Mouse (Mus musculus): ENCODE results near the gene Pdlim5. TPM values are rescaled to one million over a fixed set of nuclear protein-coding genes. Genes with fewer than 3 reads are reported as not detected.

Pdlim5 gene
- polyA plus RNA-seq, 1 experiment, result 19.9 TPM

GRCm38 (mm10) chr3:142346261-142346660 is 49.2 kb downstream of the Pdlim5 start:
- no peak overlapping the region for H3K4me3 ChIP-seq (ENCODE audit: insufficient read depth, low read length)
- no peak for TF ChIP-seq POLR2A (IDR thresholded peaks at IDR 0.05; ENCODE audit: extremely low read depth, insufficient read depth, low read length)
- no peak for TF ChIP-seq CTCF (IDR thresholded peaks at IDR 0.05; ENCODE audit: extremely low read depth, insufficient read depth, low read length)
- H3K4me1 ChIP-seq (ENCODE audit: control insufficient read depth, insufficient read depth, low read length), result no peaks in the 10 kb centered on the region
- no peak overlapping the region for H3K27ac ChIP-seq (ENCODE audit: insufficient read depth, low read length)

GRCm38 (mm10) chr3:142345235-142346125 is 50.0 kb downstream of the Pdlim5 start:
- TF ChIP-seq POLR2A (IDR thresholded peaks at IDR 0.05; ENCODE audit: extremely low read depth, insufficient read depth, low read length) (no peak), CTCF (IDR thresholded peaks at IDR 0.05; ENCODE audit: extremely low read depth, insufficient read depth, low read length) (no peak)
- no peak overlapping the region for H3K27ac ChIP-seq (ENCODE audit: insufficient read depth, low read length)
- no peak overlapping the region for H3K4me3 ChIP-seq (ENCODE audit: insufficient read depth, low read length)
- H3K4me1 ChIP-seq (ENCODE audit: control insufficient read depth, insufficient read depth, low read length), result no peaks in the 10 kb centered on the region

GRCm38 (mm10) chr3:142343786-142344185 is 51.7 kb downstream of the Pdlim5 start:
- no peak for TF ChIP-seq CTCF (IDR thresholded peaks at IDR 0.05; ENCODE audit: extremely low read depth, insufficient read depth, low read length)
- TF ChIP-seq POLR2A (IDR thresholded peaks at IDR 0.05; ENCODE audit: extremely low read depth, insufficient read depth, low read length), result no peak
- no peak overlapping the region for H3K27ac ChIP-seq (ENCODE audit: insufficient read depth, low read length)
- H3K4me1 ChIP-seq (ENCODE audit: control insufficient read depth, insufficient read depth, low read length), result no peaks in the 10 kb centered on the region
- H3K4me3 ChIP-seq (ENCODE audit: insufficient read depth, low read length), result no peak overlapping the region

GRCm38 (mm10) chr3:142340701-142341100 is 54.8 kb downstream of the Pdlim5 start:
- Histone ChIP-seq H3K4me3 (ENCODE audit: insufficient read depth, low read length) (no peak overlapping the region), H3K4me1 (ENCODE audit: control insufficient read depth, insufficient read depth, low read length) (no peaks in the 10 kb centered on the region), H3K27ac (ENCODE audit: insufficient read depth, low read length) (no peak overlapping the region)
- TF ChIP-seq CTCF (IDR thresholded peaks at IDR 0.05; ENCODE audit: extremely low read depth, insufficient read depth, low read length), result no peak
- no peak for TF ChIP-seq POLR2A (IDR thresholded peaks at IDR 0.05; ENCODE audit: extremely low read depth, insufficient read depth, low read length)

DNA sequence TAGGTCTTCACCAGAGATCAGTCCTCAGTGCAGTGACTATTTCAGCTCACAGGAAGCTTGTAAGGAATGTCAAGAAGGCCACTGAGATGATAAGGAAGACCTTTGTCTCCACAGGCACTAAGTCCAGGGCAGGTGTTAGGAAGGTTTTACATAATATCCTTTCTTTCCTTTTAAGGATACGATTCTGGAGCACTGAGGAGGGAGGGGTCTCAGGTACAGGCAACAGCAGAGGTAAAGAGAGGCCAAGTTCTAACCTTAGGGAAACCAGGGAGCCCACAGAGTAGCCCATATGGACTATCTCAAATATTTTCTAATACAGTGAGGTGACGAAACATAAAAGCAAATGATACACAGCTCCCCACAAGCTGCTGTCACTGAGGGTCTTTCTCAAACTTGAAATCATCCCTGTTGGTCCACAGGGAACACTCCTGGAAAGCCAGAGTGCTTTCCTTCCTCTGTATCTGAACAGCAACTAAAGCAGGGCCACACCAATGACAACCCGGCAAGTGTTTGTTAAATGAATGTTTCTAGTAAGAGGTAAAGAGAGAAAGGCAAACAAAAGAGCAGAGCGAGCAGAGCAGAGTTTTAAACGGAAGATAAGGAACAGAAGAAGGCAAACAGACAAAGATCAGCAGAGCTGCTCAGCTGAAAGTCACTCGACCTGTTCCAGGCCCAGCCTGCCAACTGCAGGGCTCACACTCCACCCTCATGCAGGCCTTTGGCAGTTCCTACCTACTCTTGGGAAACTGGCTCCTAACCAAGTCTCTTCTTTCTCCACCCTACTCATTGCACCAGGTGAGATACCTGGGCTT is 55.9 kb downstream of the Pdlim5 start:
- TF ChIP-seq CTCF (IDR thresholded peaks at IDR 0.05; ENCODE audit: extremely low read depth, insufficient read depth, low read length) (no peak), POLR2A (IDR thresholded peaks at IDR 0.05; ENCODE audit: extremely low read depth, insufficient read depth, low read length) (no peak)
- no peak overlapping the region for H3K4me3 ChIP-seq (ENCODE audit: insufficient read depth, low read length)
- H3K4me1 ChIP-seq (ENCODE audit: control insufficient read depth, insufficient read depth, low read length), result no peaks in the 10 kb centered on the region
- H3K27ac ChIP-seq (ENCODE audit: insufficient read depth, low read length), result no peak overlapping the region

- Histone ChIP-seq H3K27ac (ENCODE audit: insufficient read depth, low read length) (no peak overlapping the region), H3K4me3 (ENCODE audit: insufficient read depth, low read length) (no peak overlapping the region), H3K4me1 (ENCODE audit: control insufficient read depth, insufficient read depth, low read length) (no peaks in the 10 kb centered on the region)
- TF ChIP-seq POLR2A (IDR thresholded peaks at IDR 0.05; ENCODE audit: extremely low read depth, insufficient read depth, low read length) (no peak), CTCF (IDR thresholded peaks at IDR 0.05; ENCODE audit: extremely low read depth, insufficient read depth, low read length) (no peak)
Measured at GRCm38 (mm10) chr3:142338058-142338457, 57.4 kb downstream of the Pdlim5 start.

DNA sequence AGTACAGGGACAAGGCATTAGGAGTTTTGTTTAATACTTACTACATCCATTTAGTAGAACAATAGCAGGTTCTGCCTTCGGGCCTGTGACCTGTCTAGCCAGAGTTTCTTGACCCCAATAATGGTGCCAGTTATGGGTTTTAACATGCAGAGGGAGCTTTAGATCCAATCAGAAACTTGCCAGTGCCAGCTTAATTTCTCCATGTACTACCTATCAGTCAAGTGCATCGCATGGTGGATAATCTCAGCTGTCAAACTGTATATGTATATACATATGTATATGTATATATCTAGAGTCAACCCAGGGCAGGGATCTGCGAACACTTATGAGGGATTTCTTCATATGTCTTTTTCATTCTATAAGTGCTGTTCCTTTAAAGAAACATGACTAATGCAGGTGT is 61.0 kb downstream of the Pdlim5 start:
- no peak for TF ChIP-seq CTCF (IDR thresholded peaks at IDR 0.05; ENCODE audit: extremely low read depth, insufficient read depth, low read length)
- no peak for TF ChIP-seq POLR2A (IDR thresholded peaks at IDR 0.05; ENCODE audit: extremely low read depth, insufficient read depth, low read length)
- H3K27ac ChIP-seq (ENCODE audit: insufficient read depth, low read length), result no peak overlapping the region
- no peaks in the 10 kb centered on the region for H3K4me1 ChIP-seq (ENCODE audit: control insufficient read depth, insufficient read depth, low read length)

GRCm38 (mm10) chr3:142333458-142333857 is 62.0 kb downstream of the Pdlim5 start:
- Histone ChIP-seq H3K4me1 (ENCODE audit: control insufficient read depth, insufficient read depth, low read length) (no peaks in the 10 kb centered on the region), H3K4me3 (ENCODE audit: insufficient read depth, low read length) (no peak overlapping the region), H3K27ac (ENCODE audit: insufficient read depth, low read length) (no peak overlapping the region)
- TF ChIP-seq CTCF (IDR thresholded peaks at IDR 0.05; ENCODE audit: extremely low read depth, insufficient read depth, low read length) (no peak), POLR2A (IDR thresholded peaks at IDR 0.05; ENCODE audit: extremely low read depth, insufficient read depth, low read length) (no peak)

More for the DNA sequence above, 61.0 kb downstream of the Pdlim5 start:
- no peak overlapping the region for H3K4me3 ChIP-seq (ENCODE audit: insufficient read depth, low read length)

- no peaks in the 10 kb centered on the region for H3K4me1 ChIP-seq (ENCODE audit: control insufficient read depth, insufficient read depth, low read length)
- no peak for TF ChIP-seq CTCF (IDR thresholded peaks at IDR 0.05; ENCODE audit: extremely low read depth, insufficient read depth, low read length)
- TF ChIP-seq POLR2A (IDR thresholded peaks at IDR 0.05; ENCODE audit: extremely low read depth, insufficient read depth, low read length), result no peak
- no peak overlapping the region for H3K27ac ChIP-seq (ENCODE audit: insufficient read depth, low read length)
- H3K4me3 ChIP-seq (ENCODE audit: insufficient read depth, low read length), result no peak overlapping the region
Measured at GRCm38 (mm10) chr3:142332716-142333115, 62.8 kb downstream of the Pdlim5 start.

Data from cortical plate, adult 2 months (tissue).